Mouse (Mus musculus) lung, adult 2 months (tissue): ENCODE data around the gene Nmnat2.

Experiments used
- CTCF ChIP-seq: fragments of 200-500 bp; IDR thresholded peaks from 2 replicates; pipeline ENCODE4 v1.5.1; 2011; ENCODE audit warnings: mild to moderate bottlenecking, low read length, control low read depth; ENCODE audit not compliant: insufficient read depth
- POLR2A ChIP-seq: fragments of 200-500 bp; IDR thresholded peaks from 2 replicates; pipeline ENCODE4 v1.6.1; 2011; ENCODE audit warnings: low read depth, mild to moderate bottlenecking, control low read depth, low read length, borderline replicate concordance; ENCODE audit errors: extremely low read depth

- TF ChIP-seq POLR2A: no peak
- TF ChIP-seq CTCF: no peak
These were observed 39.0 kb downstream of the Nmnat2 start for GRCm38 (mm10) chr1:152993803-152994202.
